Mouse (Mus musculus) liver, embryonic 18 days (tissue): ENCODE data around the gene Foxm1. TPM values are rescaled to one million over a fixed set of nuclear protein-coding genes. Genes with fewer than 3 reads are reported as not detected.

Source experiments
- polyA plus RNA-seq: library from polyadenylated mRNA; depleted of rRNA; stranded (reverse); fragments of >200 nt; gene quantifications from 2 replicates; pipeline ENCODE4 v1.2.3, GENCODE M21; 2012; rRNA removed

The Foxm1 gene
- 12.4 and 15.1 TPM in 2 replicates for polyA plus RNA-seq

DNA sequence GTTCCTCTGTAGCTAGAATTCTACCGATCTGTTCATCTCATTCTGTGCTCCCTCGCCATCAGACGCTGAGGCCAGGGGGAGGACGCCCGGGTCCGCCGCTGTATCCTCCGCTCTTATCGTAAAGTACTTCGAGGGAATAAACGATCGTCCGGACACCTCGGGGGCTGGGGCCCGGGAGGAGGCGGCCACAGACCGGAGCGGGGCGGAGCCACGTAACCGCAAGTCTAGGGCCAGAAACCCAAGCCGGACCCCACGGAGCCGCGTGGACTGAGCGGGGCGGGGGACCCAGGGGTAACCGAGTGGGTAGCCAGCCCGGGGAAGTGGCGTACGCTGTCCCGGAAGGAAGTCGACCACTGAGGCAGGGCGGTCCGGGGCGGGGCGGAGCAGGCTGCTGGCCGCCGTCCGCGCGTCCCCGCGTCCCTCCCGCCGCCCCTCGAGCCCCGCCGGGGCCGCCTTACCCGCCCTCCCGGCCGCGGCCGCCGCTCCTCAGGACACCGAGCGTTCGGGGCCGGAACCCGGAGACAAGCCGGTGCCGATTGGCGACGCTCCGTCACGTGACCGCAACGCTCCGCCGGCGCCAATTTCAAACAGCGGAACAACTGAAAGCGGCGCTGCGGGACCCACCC, at the start of gene Foxm1, which contains the start of gene Rhno1:
Gene Foxm1 (plus strand): TSS at position 587 of the 626 bp plus-strand sequence.
Gene Rhno1 (minus strand): TSS at position 531 of the 626 bp plus-strand sequence.

DNA sequence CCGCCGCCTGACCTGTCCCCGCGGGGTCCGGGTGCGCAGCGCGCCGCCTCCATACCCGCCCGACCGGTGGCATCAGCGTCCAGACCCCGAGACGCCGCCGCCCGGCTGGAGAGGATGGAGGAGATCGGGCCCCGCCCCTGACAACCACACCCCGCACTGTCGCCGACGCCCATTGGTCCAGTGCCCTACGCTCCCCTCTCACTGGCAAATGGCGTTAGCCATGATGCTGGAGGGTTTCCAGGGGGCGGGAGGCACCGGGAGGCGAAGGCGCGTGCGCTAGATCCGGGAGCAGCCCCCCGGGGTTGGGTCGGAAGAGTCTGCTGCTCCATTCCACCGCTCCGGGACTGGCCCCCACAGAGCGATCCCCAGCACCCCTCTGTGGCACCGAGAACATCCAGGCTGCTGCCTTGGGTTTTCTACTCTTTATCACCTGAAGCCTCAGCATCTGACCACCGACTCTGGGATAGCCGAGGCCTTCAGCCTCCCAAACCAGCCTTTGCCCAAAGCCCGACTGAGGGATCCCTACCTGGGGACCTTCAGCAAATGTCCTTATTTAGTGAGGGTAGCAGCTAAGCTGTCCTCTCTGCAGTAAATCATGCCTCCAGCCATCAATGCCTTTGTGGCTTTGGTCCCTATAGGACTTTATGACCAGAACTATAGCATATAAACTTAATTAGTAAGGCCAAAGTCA, 6.9 kb upstream of the Foxm1 start, which contains the start of gene Tulp3:
Gene Tulp3 (minus strand): TSS at position 126 of the 691 bp plus-strand sequence.

DNA sequence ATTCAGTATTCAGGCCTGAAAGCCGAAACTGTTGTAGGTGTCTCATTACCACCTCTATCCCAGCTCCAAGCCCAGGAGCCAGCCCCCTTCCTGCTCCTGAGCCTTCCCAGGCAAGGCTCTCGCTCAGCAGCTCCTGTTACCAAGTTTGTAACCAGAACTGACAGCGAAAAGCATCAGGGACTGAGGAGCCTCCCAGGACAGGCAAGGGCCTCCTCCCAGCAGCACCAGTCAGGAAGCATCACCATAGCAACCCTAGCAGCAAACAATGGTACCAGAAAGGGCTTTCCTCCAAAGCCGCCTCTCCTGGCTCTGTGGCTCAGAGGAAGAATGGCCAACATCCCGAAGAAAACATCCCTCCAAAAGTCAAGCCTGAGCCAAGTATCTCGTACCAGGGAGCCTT, 12.4 kb downstream of the Foxm1 start, which contains the start of the genes Tex52 and Gm44596:
Gene Tex52 (plus strand): TSS at position 265 of the 400 bp plus-strand sequence.
Gene Gm44596 (plus strand): TSS at position 312 of the 400 bp plus-strand sequence.

DNA sequence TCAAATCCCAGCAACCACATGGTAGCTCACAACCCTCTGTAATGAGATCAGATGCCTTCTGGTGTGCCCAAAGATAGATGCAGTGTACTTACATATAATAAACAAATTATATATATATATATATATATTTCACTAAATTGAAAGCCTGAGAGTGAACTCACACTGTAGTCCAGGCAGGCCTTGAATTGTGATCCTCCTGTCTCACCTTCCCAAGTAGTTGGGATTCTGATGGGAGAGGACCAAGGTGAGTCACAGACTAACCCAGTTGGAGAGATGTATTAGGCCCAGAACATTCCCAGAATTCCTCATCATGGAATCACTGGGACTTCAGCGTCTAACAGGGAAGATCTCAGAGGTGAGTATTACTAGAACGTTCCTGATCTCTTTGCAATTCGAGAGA, 36.2 kb downstream of the Foxm1 start, which contains the start of gene Nrip2:
Gene Nrip2 (plus strand): TSS at position 301 of the 400 bp plus-strand sequence.

DNA sequence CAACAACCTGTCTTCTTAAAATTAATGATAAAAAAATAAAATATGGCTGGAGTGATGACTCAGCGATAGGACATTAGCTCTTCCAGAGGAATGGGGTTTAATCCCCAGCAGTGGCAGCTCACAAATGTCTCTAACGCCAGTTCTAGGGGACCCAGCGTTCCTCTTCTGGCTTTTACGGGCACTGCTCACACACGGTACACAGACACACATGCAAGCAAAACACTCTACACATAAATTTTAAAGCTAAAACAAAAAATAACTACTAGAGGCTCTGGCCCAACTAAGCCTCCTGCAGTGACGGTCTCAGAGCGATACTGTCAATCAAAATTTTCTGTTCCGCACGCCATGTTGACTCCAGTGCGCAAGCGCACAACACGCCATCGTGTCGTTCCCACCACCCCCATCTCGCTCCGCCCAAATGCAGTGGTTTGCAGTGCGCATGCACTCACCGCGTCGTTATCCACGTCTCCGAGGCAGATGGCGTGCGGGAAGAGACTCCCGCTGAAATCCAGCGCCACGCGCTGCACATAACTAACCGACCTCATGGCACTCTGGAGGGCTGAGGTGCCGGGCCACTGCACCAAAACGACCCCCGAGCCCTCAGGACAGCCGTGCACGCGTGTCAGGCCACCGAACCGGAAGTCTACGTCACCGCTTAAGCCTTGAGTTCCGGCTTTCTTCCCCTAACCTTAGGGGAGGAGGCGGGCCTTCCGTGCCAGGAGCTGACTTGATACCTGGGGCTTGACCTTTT, 61.7 kb downstream of the Foxm1 start, which contains the start of gene Itfg2:
Gene Itfg2 (minus strand): TSS at position 663 of the 751 bp plus-strand sequence.

Other genes with a start within 250 kb of the Foxm1 start
- gene Tspan9, start 219.4 kb upstream of the Foxm1 start, polyA plus RNA-seq = 14.1 and 15.8 TPM in 2 replicates
- gene Tead4, start 62.1 kb upstream of the Foxm1 start, polyA plus RNA-seq = 0.20 and 0.22 TPM in 2 replicates
- gene Tulp3, start 7.1 kb upstream of the Foxm1 start, polyA plus RNA-seq = 2.9 and 3.4 TPM in 2 replicates
- 8.4 and 9.5 TPM in 2 replicates for gene Rhno1, start 56 bp upstream of the Foxm1 start, polyA plus RNA-seq
- 0.05 and 0.07 TPM in 2 replicates for gene Tex52, start 12.5 kb downstream of the Foxm1 start, polyA plus RNA-seq
- gene Gm44596, start 12.5 kb downstream of the Foxm1 start, polyA plus RNA-seq = not detected in 2 replicates
- gene Nrip2, start 36.3 kb downstream of the Foxm1 start, polyA plus RNA-seq = 1.4 and 2.0 TPM in 2 replicates
- 5.4 and 5.6 TPM in 2 replicates for gene Itfg2, start 62.0 kb downstream of the Foxm1 start, polyA plus RNA-seq
- gene Fkbp4, start 75.7 kb downstream of the Foxm1 start, polyA plus RNA-seq = 75.1 and 76.5 TPM in 2 replicates
- 2,519 and 2,528 TPM in 2 replicates for gene Pzp, start 163.8 kb downstream of the Foxm1 start, polyA plus RNA-seq
- gene A2ml1, start 218.6 kb downstream of the Foxm1 start, polyA plus RNA-seq = 68.7 and 95.4 TPM in 2 replicates